Mouse (Mus musculus) kidney, postnatal 14 days (tissue): Measurements from ENCODE around the gene Kif13a.

ENCODE experiments used
- DNase-seq: peaks from one replicate; pipeline ENCODE4 v3.0.0; 2022; ENCODE audit warnings: mixed read lengths

Gene Kif13a

GRCm38 (mm10) chr13:46765361-46765760 is 164.3 kb downstream of the Kif13a start:
- DNase-seq = no peak

- no peak for DNase-seq
Measured at GRCm38 (mm10) chr13:46763210-46763609, 166.5 kb downstream of the Kif13a start.

GRCm38 (mm10) chr13:46760921-46761320 is 168.7 kb downstream of the Kif13a start:
- DNase-seq = no peak

GRCm38 (mm10) chr13:46759281-46759809 is 170.3 kb downstream of the Kif13a start:
- no peak for DNase-seq

GRCm38 (mm10) chr13:46758627-46759026 is 171.0 kb downstream of the Kif13a start:
- DNase-seq = no peak

- no peak for DNase-seq
Measured at GRCm38 (mm10) chr13:46757946-46758345, 171.7 kb downstream of the Kif13a start.

- DNase-seq = no peak
Measured at GRCm38 (mm10) chr13:46753294-46753693, 176.4 kb downstream of the Kif13a start.

- no peak for DNase-seq
Measured at GRCm38 (mm10) chr13:46752566-46753229, 177.0 kb downstream of the Kif13a start.

GRCm38 (mm10) chr13:46748138-46748873 is 181.4 kb downstream of the Kif13a start:
- no peak for DNase-seq

GRCm38 (mm10) chr13:46743821-46744220 is 185.8 kb downstream of the Kif13a start:
- DNase-seq = no peak

- no peak for DNase-seq
Measured at GRCm38 (mm10) chr13:46742367-46742766, 187.3 kb downstream of the Kif13a start.

GRCm38 (mm10) chr13:46739426-46739825 is 190.2 kb downstream of the Kif13a start:
- no peak for DNase-seq

- DNase-seq = no peak
Measured at GRCm38 (mm10) chr13:46737482-46737881, 192.2 kb downstream of the Kif13a start.

- peak; percentile 24 for DNase-seq
Measured at GRCm38 (mm10) chr13:46736479-46736865, 193.2 kb downstream of the Kif13a start.

- DNase-seq = peak; percentile 64
Measured at GRCm38 (mm10) chr13:46735808-46736478, 193.7 kb downstream of the Kif13a start.

- no peak for DNase-seq
Measured at GRCm38 (mm10) chr13:46735219-46735807, 194.4 kb downstream of the Kif13a start.

- DNase-seq = no peak
Measured at GRCm38 (mm10) chr13:46729998-46730397, 199.7 kb downstream of the Kif13a start.

GRCm38 (mm10) chr13:46728411-46728810 is 201.3 kb downstream of the Kif13a start:
- no peak for DNase-seq

- peak; percentile 100 for DNase-seq
Measured at GRCm38 (mm10) chr13:46727837-46728268, 201.8 kb downstream of the Kif13a start, which contains the start of gene Nup153. Gene Nup153 (minus strand): TSS chr13:46727940.

- DNase-seq = peak; percentile 69
Measured at GRCm38 (mm10) chr13:46727038-46727836, 202.4 kb downstream of the Kif13a start.

GRCm38 (mm10) chr13:46726288-46727037 is 203.2 kb downstream of the Kif13a start:
- peak; percentile 21 for DNase-seq
